Mouse (Mus musculus) lung, embryonic 15.5 days (tissue): ENCODE results near the gene Zfp560. TPM values are rescaled to one million over a fixed set of nuclear protein-coding genes. Genes with fewer than 3 reads are reported as not detected.
"Not testable (repeated sequence)": the region's sequence is repeated elsewhere in the genome, so short reads cannot be mapped to it uniquely, and the experiment has no call there.

Experiments
- ATAC-seq: fragments of 200-750 bp; cut with Nextera tagmentation; 2 replicates; pipeline ENCODE4 v1.8.0; 2017; ENCODE audit warnings: moderate number of reproducible peaks, borderline replicate concordance; ENCODE audit not compliant: low FRiP score, low TSS enrichment; ENCODE audit errors: extremely low read depth
- H3K27ac ChIP-seq: fragments of 300-500 bp; sonication (generic); 2 replicates; pipeline ENCODE4 v1.5.1; 2015; ENCODE audit warnings: moderate library complexity, mild to moderate bottlenecking, inconsistent platforms
- H3K27me3 ChIP-seq: fragments of 300-500 bp; sonication (generic); 2 replicates; pipeline ENCODE4 v1.6.1; 2015; ENCODE audit warnings: inconsistent platforms
- H3K36me3 ChIP-seq: fragments of 300-500 bp; sonication (generic); 2 replicates; pipeline ENCODE4 v1.6.1; 2015; ENCODE audit warnings: inconsistent platforms
- H3K4me1 ChIP-seq: fragments of 300-500 bp; sonication (generic); 2 replicates; pipeline ENCODE4 v1.6.1; 2015; ENCODE audit warnings: inconsistent platforms
- H3K4me2 ChIP-seq: fragments of 300-500 bp; sonication (generic); 2 replicates; pipeline ENCODE4 v1.6.1; 2015; ENCODE audit warnings: inconsistent platforms, mild to moderate bottlenecking, moderate library complexity
- H3K4me3 ChIP-seq: fragments of 300-500 bp; sonication (generic); 2 replicates; pipeline ENCODE4 v1.5.1; 2015; ENCODE audit warnings: mild to moderate bottlenecking, inconsistent platforms
- H3K9ac ChIP-seq: fragments of 300-500 bp; sonication (generic); 2 replicates; pipeline ENCODE4 v1.6.1; 2015; ENCODE audit warnings: inconsistent platforms
- H3K9me3 ChIP-seq: fragments of 300-500 bp; sonication (generic); 2 replicates; pipeline ENCODE4 v1.6.1; 2016; ENCODE audit warnings: inconsistent platforms
- WGBS: fragments of 180-500 bp; shearing (Covaris S2); methylation state at CpG from one replicate; pipeline ENCODE4 v1.1.7; 2015; 5-methylcytosine and 5-hydroxymethylcytosine counted together
- polyA plus RNA-seq: library from polyadenylated mRNA; unstranded; fragments of >200 nt; fragmentation: Nextera tagmentation; extraction: Ambion mirVana; gene quantifications from 2 replicates; pipeline ENCODE4 v1.2.1, GENCODE M21; 2015

Zfp560 gene
- 34.6 and 37.0 TPM in 2 replicates for polyA plus RNA-seq

DNA sequence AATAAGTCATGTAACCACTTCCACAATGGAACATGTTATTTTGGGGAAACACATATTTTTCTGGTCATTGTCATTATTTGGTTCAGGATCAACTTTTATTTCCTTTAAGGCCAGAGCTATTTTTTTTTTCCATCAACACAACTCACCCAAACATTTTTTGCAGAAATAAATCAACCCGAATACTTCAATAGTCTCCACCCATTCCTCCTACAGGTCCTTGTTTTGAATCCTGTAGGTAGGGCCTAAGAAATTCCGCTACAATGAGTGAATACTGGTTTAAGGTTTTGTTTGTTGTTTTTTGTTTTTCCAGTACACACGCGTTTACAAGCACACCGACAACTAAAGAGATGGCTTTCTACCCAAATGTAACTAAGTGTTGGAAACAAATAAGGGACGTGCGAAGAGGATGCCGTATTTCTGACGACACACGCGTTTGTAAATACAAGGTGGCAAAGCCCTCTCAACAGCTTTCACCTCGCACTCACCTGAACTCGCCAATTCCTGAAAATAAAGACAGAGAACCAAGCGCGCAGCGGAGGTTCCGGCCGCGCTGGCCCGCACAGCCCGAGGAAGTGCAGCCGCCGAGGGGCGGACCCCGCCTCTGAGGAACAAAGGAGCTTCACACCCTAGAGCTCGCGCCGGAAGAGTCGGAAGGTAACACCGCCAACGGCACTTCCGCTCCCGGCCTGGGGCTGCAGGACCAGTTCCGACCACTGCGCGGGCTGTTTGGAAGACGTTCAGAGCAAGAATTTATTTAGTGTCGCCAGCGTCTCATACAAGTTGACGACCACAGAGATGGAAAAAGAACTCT is at the start of gene Zfp560:
Zfp560 (minus strand) TSS at position 646 of the 811 bp plus-strand sequence.
- 3% methylated on average over 40 of the region's 40 CpGs for WGBS
- H3K27ac ChIP-seq = peak within 1 kb of the TSS; percentile 74
- no peaks in the 10 kb centered on the region for H3K36me3 ChIP-seq
- no peaks in the 10 kb centered on the region for H3K27me3 ChIP-seq
- H3K9me3 ChIP-seq = no peaks in the 10 kb centered on the region
- peak within 1 kb of the TSS; percentile 47 for H3K9ac ChIP-seq
- peaks cover 3% of the 10 kb centered on the region; the same call in 1 of the 2 replicates for H3K4me1 ChIP-seq
- peak within 1 kb of the TSS; percentile 74 for H3K4me2 ChIP-seq
- H3K4me3 ChIP-seq = peak within 1 kb of the TSS; percentile 58
- ATAC-seq = peak; percentile 98

DNA sequence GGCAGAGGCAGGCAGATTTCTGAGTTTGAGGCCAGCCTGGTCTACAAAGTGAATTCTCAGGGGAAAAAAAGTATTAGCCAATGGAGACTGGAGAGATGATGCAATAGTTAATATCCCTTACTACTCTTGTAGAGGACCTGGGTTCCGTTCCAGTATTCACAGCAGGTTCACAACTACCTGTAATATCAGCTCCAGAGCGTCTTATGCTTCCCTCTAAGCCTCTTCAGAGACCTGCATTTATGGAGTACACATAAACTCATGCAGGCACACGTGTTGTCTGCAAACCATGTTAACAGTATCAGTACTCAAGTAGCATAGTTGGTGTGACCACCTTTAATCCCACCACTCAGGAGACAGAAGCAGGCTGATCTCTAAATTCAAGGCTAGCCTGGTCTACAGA is 45.0 kb upstream of the Zfp560 start:
- Histone ChIP-seq H3K27ac (no peak overlapping the region), H3K9ac (no peak overlapping the region), H3K4me3 (no peak overlapping the region), H3K36me3 (0 out of 2 replicates have a peak, but pooled peaks cover 4% of the 10 kb centered on the region), H3K4me1 (no peaks in the 10 kb centered on the region), H3K9me3 (no peaks in the 10 kb centered on the region), H3K27me3 (no peaks in the 10 kb centered on the region), H3K4me2 (no peak overlapping the region)
- no peak for ATAC-seq
- 87% methylated on average over 3 of the region's 3 CpGs for WGBS

DNA sequence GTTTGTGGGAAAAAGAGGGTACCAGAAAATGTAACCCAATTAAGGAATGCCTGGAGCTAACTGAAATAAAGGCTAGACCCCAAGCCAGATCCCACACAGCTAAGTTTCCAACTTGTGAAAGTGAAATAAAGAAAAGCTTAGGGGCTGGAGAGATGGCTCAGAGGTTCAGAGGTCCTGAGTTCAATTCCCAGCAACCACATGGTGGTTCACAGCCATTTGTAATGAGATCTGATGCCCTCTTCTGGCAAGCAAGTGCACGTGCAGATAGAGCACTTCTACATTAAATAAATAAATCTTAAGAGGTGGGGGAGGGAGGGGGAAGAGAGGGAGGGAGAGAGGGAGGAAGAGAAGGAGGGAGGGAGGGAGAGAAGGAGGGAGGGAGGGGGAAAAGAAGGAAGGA is 26.5 kb upstream of the Zfp560 start:
- no peaks in the 10 kb centered on the region for H3K4me1 ChIP-seq
- WGBS = 37% methylated on average over 1 of the region's 1 CpGs
- no peaks in the 10 kb centered on the region for H3K9me3 ChIP-seq
- no peaks in the 10 kb centered on the region for H3K27me3 ChIP-seq
- no peak overlapping the region for H3K4me2 ChIP-seq
- no peaks in the 10 kb centered on the region for H3K36me3 ChIP-seq
- no peak overlapping the region for H3K4me3 ChIP-seq
- ATAC-seq = no peak
- H3K9ac ChIP-seq = no peak overlapping the region
- H3K27ac ChIP-seq = no peak overlapping the region

DNA sequence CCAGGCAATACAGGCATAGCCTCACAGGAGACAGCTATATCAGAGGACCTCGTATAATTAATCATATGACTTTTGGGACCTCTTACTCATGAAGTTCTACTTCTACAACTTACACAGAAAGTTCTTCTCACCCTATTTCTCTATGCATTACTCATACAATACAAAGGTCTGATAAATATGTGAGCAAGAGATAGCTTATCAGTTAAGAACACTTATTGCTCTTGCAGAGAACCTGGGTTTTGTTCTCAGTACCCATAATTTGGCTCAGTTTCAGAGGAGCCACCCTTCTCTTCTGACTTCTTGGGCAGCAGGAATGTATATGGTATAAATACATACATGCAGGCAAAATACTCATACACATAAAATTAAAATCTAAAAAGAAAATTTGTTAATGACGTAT is 24.3 kb upstream of the Zfp560 start:
- no peak for ATAC-seq
- WGBS = 84% methylated on average over 2 of the region's 2 CpGs
- Histone ChIP-seq H3K27me3 (no peaks in the 10 kb centered on the region), H3K9me3 (no peaks in the 10 kb centered on the region), H3K9ac (no peak overlapping the region), H3K4me2 (no peak overlapping the region), H3K4me1 (no peaks in the 10 kb centered on the region), H3K36me3 (no peaks in the 10 kb centered on the region), H3K27ac (no peak overlapping the region), H3K4me3 (no peak overlapping the region)

DNA sequence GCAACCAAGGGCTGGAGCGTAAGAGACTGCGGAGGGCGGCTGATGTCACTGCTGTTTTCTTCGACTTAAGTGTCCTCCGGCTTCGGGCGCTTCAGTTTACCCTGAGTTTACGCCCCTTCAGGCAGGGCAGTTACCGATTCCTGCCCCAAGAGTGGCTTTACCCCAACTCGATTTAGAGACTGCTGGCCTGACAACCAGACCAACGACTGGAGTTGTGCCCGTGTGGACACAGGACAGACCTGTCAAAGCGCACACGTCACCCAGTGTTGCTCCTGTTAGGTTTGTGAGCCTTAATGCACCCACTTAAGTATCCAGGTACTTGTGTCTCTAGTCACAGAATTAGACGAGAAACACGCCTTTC is 346 bp upstream of the Zfp560 start:
- H3K9me3 ChIP-seq = no peaks in the 10 kb centered on the region
- H3K4me2 ChIP-seq = peak overlapping the region; percentile 74
- no peaks in the 10 kb centered on the region for H3K36me3 ChIP-seq
- H3K4me3 ChIP-seq = peak overlapping the region; percentile 58
- peak overlapping the region; percentile 41 for H3K9ac ChIP-seq
- H3K27me3 ChIP-seq = no peaks in the 10 kb centered on the region
- ATAC-seq = peak; percentile 78
- 16% methylated on average over 16 of the region's 16 CpGs for WGBS
- peaks cover 3% of the 10 kb centered on the region; the same call in 1 of the 2 replicates for H3K4me1 ChIP-seq
- H3K27ac ChIP-seq = peak overlapping the region; percentile 74

DNA sequence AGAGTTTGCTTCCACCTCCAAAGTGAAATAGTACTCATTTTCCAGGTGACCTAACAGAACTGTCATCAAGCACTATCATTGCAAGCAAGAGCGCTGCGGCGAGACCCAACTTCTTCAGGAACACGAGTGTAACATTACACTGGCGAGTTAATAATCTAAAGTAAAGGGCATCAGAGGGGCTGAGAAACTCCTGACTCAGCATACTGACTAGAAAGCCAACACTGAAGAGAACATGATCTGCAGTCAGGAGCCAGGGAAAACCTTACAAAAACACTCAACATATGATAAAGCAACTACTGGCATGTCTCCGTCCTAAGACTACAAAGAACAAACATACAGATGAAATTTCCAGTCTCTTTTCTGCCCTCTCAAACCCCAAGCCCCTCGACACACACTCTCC is 1.3 kb downstream of the Zfp560 start:
- peaks cover 3% of the 10 kb centered on the region; the same call in 1 of the 2 replicates for H3K4me1 ChIP-seq
- H3K9me3 ChIP-seq = no peaks in the 10 kb centered on the region
- 85% methylated on average over 7 of the region's 7 CpGs for WGBS
- H3K27me3 ChIP-seq = no peaks in the 10 kb centered on the region
- H3K4me2 ChIP-seq = peak overlapping the region; percentile 74
- H3K4me3 ChIP-seq = peak overlapping the region; percentile 58; the same call in 1 of the 2 replicates
- no peaks in the 10 kb centered on the region for H3K36me3 ChIP-seq
- ATAC-seq = no peak
- H3K9ac ChIP-seq = no peak overlapping the region
- H3K27ac ChIP-seq = no peak overlapping the region

DNA sequence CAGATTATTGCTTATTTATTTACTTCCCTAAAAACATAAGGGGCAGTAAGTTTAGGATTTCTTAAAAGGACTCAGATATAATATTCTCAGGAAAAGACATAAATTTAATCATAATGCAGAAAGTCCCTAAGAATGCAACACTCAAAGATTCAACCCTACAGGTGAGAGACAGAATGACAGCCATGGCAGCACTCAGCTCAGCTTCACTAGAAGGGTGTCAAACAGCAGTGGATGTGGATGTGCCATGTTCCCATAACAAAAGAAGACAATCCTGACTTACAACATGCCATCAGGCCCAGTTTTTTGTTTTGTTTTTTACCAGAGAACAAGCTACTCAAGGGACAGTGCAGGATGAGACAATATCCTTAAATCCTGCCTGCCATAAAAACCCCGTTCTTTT is 10.3 kb downstream of the Zfp560 start:
- WGBS = 93% methylated on average over 1 of the region's 1 CpGs
- ATAC-seq = no peak

DNA sequence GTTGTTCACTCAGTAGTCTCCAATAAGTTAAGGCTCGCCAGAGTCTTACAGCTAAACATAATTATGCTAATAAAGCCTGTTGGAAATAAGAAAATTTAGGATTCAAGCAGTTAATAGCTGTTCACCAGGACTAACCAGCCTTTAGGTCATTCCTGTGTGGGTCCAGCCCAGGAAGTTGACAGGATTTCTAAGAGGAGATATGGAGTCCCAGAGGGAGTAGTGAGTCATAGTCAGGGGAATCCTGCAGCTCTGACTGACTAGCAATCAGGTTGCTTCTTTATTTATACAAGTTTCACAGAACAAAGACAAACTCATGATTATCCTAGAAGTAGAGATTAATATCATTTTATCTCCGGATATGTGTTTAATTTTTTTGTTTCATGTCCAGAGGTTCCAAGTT is 17.7 kb downstream of the Zfp560 start:
- H3K36me3 ChIP-seq = peaks cover 4% of the 10 kb centered on the region; the same call in 1 of the 2 replicates
- no peaks in the 10 kb centered on the region for H3K9me3 ChIP-seq
- WGBS = 90% methylated on average over 2 of the region's 2 CpGs
- H3K4me2 ChIP-seq = no peak overlapping the region
- no peak overlapping the region for H3K4me3 ChIP-seq
- H3K27ac ChIP-seq = no peak overlapping the region
- no peak for ATAC-seq
- no peaks in the 10 kb centered on the region for H3K4me1 ChIP-seq
- no peak overlapping the region for H3K9ac ChIP-seq
- no peaks in the 10 kb centered on the region for H3K27me3 ChIP-seq

More for the DNA sequence above, 10.3 kb downstream of the Zfp560 start:
- H3K27me3 ChIP-seq = no peaks in the 10 kb centered on the region
- H3K27ac ChIP-seq = no peak overlapping the region
- H3K9ac ChIP-seq = no peak overlapping the region
- no peak overlapping the region for H3K4me2 ChIP-seq
- H3K9me3 ChIP-seq = no peaks in the 10 kb centered on the region
- no peaks in the 10 kb centered on the region for H3K36me3 ChIP-seq
- no peaks in the 10 kb centered on the region for H3K4me1 ChIP-seq
- H3K4me3 ChIP-seq = no peak overlapping the region

DNA sequence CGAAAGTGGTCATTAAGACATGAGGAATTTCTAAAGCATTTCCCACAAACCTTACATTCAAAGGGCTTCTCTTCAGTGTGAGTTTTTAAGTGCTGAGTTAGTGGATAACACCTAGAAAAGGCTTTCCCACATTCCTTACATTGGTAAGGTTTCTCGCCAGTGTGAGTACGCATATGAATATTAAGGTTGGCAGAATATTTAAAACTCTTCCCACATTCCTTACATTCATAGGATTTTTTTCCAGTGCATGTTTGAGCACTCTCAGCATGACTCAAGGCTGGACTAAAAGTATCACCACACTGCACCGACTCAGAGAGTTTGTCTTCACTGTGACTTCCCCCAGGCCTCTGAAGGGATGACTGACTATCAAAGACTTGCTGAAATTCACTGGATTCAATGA is 36.5 kb downstream of the Zfp560 start:
- Histone ChIP-seq H3K27me3 (no peaks in the 10 kb centered on the region), H3K4me2 (no peak overlapping the region), H3K4me1 (no peaks in the 10 kb centered on the region), H3K27ac (no peak overlapping the region), H3K36me3 (peaks cover 33% of the 10 kb centered on the region), H3K4me3 (no peak overlapping the region), H3K9me3 (peaks cover 6% of the 10 kb centered on the region; the same call in 1 of the 2 replicates), H3K9ac (no peak overlapping the region)
- ATAC-seq = no peak
- 81% methylated on average over 4 of the region's 4 CpGs for WGBS

DNA sequence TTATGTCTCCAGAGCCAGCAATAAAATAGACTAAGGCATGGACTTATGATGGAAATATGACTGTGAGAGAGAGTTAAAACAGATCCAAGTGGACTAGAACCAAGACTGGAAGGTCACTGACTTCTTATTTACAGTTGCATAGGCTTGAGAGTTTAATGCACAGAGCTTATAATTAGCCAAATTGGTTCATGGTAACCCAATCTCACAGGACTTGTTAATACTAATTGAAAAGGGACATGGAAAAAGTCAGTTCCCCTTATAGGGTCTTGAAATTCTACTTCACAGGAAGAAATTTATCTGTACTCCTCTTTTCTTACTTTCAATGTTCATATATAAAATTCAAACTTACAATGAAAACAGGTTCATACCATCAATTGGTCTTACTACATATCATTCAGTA is 49.0 kb downstream of the Zfp560 start, which contains the start of gene Olfr18:
Olfr18 (minus strand) TSS at position 101 of the 400 bp plus-strand sequence.
- no peaks in the 10 kb centered on the region for H3K36me3 ChIP-seq
- no peak within 1 kb of the TSS for H3K9ac ChIP-seq
- no peak within 1 kb of the TSS for H3K4me2 ChIP-seq
- H3K27ac ChIP-seq = no peak within 1 kb of the TSS
- no peaks in the 10 kb centered on the region for H3K4me1 ChIP-seq
- H3K4me3 ChIP-seq = no peak within 1 kb of the TSS
- H3K27me3 ChIP-seq = no peaks in the 10 kb centered on the region
- H3K9me3 ChIP-seq = no peaks in the 10 kb centered on the region
- no peak for ATAC-seq

DNA sequence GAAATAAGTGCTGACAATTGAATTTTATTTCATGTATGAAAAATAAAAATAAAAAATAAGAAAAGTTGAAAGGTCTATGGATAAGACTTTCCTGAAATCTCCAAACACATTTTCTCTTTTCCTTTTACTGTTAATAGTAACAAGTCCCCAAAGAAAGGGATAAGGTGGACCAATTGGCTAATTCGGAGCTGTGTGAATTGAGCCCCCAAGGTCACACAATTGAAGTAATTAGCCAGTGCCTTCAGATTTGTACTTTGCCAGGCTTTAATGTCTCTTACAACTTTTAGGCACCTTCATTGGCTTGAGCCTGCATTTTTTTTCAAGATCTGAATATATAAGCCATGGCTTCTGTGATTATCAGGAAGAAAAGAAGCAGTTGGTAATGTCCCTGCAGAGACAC is 86.7 kb downstream of the Zfp560 start, which contains the start of gene Olfr873:
Olfr873 (plus strand) TSS at position 301 of the 400 bp plus-strand sequence.
- H3K4me1 ChIP-seq = no peaks in the 10 kb centered on the region
- no peak for ATAC-seq
- H3K36me3 ChIP-seq = no peaks in the 10 kb centered on the region
- H3K27me3 ChIP-seq = no peaks in the 10 kb centered on the region
- H3K9me3 ChIP-seq = no peaks in the 10 kb centered on the region
- WGBS = 78% methylated on average over 1 of the region's 1 CpGs
- H3K4me3 ChIP-seq = no peak within 1 kb of the TSS
- H3K9ac ChIP-seq = no peak within 1 kb of the TSS
- no peak within 1 kb of the TSS for H3K27ac ChIP-seq
- no peak within 1 kb of the TSS for H3K4me2 ChIP-seq

DNA sequence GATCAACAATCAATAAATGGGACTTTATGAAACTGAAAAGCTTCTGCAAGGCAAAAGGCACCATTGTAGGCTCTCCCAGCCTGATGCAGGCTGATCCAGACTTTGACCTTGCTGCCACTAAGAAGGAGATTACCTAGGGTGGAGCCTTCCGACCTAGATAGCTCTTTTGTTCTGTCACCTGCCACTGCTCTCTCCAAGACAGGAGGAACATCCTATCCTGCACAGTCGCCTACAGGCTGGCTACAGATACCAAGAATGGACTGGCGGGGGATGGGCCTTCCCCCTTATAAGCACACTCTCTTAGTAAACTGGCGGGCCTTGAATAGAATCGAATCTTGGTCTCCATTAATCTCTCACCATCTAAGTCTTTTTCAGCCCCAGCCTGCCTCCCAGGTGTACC is 89.4 kb downstream of the Zfp560 start:
- H3K36me3 ChIP-seq, H3K27me3 ChIP-seq, ATAC-seq, H3K9ac ChIP-seq, H3K27ac ChIP-seq, H3K9me3 ChIP-seq, H3K4me2 ChIP-seq, H3K4me3 ChIP-seq, H3K4me1 ChIP-seq: not testable (repeated sequence)
- 78% methylated on average over 5 of the region's 5 CpGs for WGBS
